Mouse (Mus musculus) CH12.LX (cell line): ENCODE results near the gene Emc10.

Source experiments
- CTCF ChIP-seq, 2 experiments: IDR thresholded peaks in 1 of 2; conservative IDR thresholded peaks in 1 of 2; 2 replicates each; pipeline ENCODE4 v1.5.1; 2011 to 2012; ENCODE audit warnings: low read depth in 2 of 2, low read length in 2 of 2, improper control_type of control experiment in 1 of 2, inconsistent platforms in 1 of 2, mild to moderate bottlenecking in 1 of 2, moderate library complexity in 1 of 2
- EP300 ChIP-seq: IDR thresholded peaks from 2 replicates; pipeline ENCODE4 v1.6.1; 2011; ENCODE audit warnings: low read length, improper control_type of control experiment
- HCFC1 ChIP-seq: IDR thresholded peaks from 2 replicates; pipeline ENCODE4 v1.6.1; 2012; ENCODE audit warnings: low read depth, mild to moderate bottlenecking, inconsistent platforms, low read length, improper control_type of control experiment
- POLR2A ChIP-seq: IDR thresholded peaks from 2 replicates; pipeline ENCODE4 v1.6.1; 2011; ENCODE audit warnings: low read depth, mild to moderate bottlenecking, improper control_type of control experiment, low read length

DNA sequence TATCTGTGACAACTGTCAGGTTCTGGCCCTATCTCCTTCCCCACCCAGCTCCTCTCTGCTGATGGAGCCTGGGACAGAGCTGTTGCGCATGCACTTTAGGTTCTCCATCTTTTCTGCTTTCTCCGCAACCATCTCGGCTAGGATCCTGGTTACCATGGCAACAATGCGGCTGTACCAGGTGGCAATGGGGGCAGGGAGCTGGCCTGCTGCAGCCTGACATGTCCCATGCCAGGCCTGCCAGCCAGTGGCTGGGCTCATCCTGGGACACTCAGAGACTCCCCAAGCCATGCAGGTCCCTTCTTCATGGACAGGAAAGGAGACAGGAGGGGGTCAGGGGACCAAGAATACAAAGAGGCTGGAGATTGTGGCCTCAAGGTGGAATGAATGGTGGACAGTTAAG is 31.8 kb downstream of the Emc10 start:
- TF ChIP-seq CTCF (conservative IDR thresholded peaks at IDR 0.05 in 1 of 2, IDR thresholded peaks at IDR 0.05 in 1 of 2; ENCODE audit: low read depth in 2 of 2, low read length in 2 of 2) (no peak), HCFC1 (no peak), POLR2A (no peak), EP300 (no peak)
